Mouse (Mus musculus) adrenal gland, postnatal 14 days (tissue): ENCODE data around the gene Vps53. TPM values are rescaled to one million over a fixed set of nuclear protein-coding genes. Genes with fewer than 3 reads are reported as not detected.
"Not testable (repeated sequence)": the region's sequence is repeated elsewhere in the genome, so short reads cannot be mapped to it uniquely, and the experiment has no call there.

Experiments used
- DNase-seq: peaks from one replicate; pipeline ENCODE4 v3.0.0; 2021; ENCODE audit warnings: mixed read lengths
- long read RNA-seq, 2 experiments: library from polyadenylated mRNA; stranded (forward); transcript quantifications; one replicate each; pipeline ENCODE4 v2.0.0; 2021
- total RNA-seq: library from RNA; stranded (reverse); gene quantifications from 2 replicates; pipeline ENCODE4 v1.2.3, GENCODE M21; 2021

Gene Vps53
- 39.5 and 41.1 TPM in 2 replicates for total RNA-seq
- long read RNA-seq, experiment 1, transcript Vps53-204 (2 exons, 650 nt) = minor isoform, 7 of 30 reads
- long read RNA-seq, experiment 1, transcript Vps53-201 (22 exons, 2,833 nt) = major isoform, 20 of 30 reads
- long read RNA-seq, experiment 1, partial matches to known transcripts = 1 of 30 reads
- long read RNA-seq, experiment 1, other reads (novel, unspliced or antisense) = 2 of 30 reads
- long read RNA-seq, experiment 2, transcript Vps53-201 (22 exons, 2,833 nt) = major isoform, 13 of 26 reads
- long read RNA-seq, experiment 2, partial matches to known transcripts = 3 of 26 reads
- long read RNA-seq, experiment 2, other reads (novel, unspliced or antisense) = 3 of 26 reads

DNA sequence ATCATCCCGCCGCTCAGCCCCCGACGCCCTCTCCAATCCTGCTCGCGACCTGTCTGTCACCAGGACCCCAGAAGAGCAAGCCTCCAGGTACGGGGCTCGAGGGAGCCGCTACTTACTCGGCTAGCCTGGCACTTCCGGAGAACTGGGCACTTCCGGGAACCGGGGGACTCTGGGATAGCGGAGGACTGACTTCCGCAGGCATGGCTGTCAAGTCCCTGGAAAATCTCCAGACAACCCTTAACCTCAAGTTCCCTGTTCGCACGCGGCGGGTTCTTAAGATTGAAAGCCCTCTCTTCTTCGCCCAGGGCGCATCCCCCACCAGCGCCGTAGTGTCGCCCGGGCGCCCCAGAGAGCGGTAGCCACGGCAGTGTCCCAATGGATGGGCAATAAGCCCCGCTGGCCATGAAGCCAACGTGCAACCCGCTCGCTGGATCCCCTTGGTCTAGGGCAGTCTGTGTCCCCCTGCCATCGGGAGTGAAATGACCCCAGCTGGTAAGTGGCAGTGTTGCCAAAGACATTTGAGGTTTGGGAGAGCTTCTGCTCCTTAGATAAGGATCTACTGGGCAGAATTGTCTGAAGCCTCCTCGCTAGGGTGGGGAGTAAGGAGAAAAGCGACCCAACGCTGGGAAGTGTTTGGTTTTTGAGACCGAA lies at the start of gene Vps53, which contains the start of gene Fam57a:
Gene Vps53 (minus strand): TSS at position 153 of the 651 bp plus-strand sequence.
Gene Fam57a (plus strand): TSS at position 177 of the 651 bp plus-strand sequence.
- peak; percentile 95 for DNase-seq

DNA sequence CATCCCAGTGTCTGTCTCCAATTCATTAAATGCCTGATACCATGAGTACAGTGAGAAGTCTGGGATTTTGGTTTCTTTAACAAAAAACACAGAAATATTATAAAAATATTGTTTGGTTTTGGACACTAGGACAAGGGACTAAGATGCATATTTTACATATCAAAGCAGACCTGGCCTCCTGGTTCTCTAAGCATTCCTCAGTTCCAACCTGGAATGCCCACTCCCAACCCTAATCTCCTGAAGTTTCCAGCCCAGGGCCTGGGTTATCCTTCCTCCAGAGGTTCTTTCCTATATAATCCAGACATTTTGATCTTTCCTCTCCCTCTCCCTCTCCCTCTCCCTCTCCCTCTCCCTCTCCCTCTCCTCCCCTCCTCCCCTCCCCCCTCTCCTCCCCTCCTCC lies 45.6 kb upstream of the Vps53 start:
- DNase-seq = no peak

DNA sequence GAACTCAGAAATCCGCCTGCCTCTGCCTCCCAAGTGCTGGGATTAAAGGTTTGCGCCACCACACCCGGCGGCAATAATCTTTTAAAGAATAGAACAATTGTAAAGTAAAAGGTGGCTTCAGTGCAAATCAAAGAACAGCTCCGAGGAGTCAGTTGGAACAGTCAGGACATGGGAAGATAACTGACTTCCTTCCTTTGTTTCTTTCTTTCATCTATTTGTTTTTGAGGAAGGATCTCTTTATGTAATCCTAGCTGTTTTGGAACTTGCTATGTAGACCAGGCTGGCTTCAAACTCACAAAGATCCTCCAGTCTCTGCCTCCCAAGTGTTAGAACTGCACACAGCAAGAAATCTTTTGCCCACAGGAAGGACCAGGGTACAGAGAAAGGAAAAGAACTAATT lies 45.2 kb upstream of the Vps53 start:
- no peak for DNase-seq

DNA sequence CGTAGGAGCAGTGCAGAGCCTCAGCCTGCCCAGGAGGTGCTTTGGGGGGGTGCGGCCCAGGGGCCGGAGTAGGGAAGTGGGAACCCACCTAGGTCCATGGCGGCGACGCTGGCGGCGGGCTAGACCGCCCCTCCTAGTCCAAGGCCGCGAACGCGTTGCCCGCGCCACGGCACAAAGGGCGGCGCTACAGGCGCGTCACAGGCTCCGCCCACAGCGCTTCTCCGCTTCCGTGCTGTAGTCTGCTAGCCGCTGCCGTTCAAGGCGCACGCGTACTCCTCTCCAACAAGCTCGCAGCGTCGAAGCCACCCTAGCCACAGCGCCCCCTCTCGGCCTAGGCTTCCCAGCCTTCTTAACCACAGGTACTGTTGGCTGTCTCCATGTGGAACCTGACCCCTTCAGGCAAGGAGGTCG lies 37.9 kb upstream of the Vps53 start, which contains the start of the genes Dbil5 and Gemin4:
Gene Dbil5 (plus strand): TSS at position 219 of the 411 bp plus-strand sequence.
Gene Gemin4 (minus strand): TSS at position 275 of the 411 bp plus-strand sequence.
- peak; percentile 99 for DNase-seq

DNA sequence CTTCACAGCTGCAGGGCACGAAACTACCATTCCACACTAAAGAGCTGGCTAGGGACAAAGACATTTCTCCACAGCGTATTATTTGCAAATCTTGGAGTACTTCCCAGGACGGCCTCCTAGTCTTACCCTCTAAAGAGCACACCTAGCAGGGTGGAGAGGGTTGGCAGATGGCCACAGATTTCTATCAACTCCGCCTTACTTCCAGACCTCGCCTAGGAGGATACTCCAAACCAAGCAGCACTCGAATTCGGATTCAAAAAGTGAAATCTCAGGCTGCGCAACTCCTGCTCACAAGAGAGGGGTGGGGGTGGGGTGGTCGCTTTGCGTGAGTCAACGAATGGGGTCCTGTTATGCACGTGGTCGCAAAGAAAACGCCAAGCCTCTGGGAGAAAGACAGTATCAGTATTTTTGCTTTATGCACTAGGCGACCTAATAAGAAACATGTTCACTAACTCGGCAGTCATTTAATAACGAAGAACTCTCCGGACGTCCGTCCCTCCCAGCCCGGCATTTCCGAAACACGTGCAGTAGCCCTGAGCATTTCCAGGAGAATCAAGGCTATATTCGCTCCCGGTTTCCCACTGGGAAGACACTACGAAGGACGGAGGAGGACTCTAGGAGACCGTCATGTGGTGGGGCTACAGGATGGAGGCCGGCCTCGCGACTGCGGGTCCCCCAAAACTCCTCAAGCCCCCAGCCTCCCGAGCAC lies 37.4 kb upstream of the Vps53 start:
- DNase-seq = peak; percentile 70

DNA sequence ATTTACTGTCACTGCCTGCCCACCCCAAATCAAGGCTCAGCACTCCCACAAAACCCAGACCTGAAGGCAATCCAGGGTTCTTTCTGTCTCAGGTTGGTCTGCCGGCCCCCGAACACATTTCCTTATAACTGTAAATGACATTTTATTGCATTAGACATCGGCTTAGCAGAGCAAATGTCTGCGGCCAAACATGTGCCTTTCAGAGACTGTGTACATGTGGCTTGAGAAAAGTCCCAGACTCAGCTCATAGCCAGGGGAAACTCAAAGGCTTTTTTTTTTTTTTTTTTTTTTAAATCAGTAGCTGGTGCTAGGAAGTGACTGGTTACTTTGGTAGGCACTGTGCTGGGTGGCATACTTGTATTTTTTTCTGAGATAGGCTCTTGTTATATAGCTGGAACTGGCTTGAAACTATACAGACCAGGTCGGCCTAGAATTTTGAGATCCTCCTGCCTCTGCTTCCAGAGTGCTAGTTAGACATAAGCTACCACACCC lies 36.6 kb upstream of the Vps53 start:
- no peak for DNase-seq

DNA sequence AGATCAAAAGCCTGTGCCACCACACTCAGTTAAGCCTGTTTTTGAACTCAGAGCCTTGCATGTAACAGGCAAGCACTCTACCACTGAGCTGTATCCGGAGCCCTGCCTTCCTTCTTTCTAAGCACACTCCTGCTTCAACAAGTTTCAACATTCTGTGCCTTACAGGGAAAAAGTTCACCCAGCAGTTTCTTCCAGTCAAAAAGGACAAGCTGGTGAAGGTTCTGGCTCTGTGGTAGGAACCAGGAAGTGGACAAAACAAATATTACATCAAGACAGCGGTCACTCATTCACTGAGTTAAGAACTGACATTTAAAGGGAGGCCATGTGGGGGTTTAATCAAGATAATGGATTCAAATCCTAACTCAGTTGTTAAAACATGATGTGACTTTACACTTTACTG lies 35.6 kb upstream of the Vps53 start:
- DNase-seq = no peak

DNA sequence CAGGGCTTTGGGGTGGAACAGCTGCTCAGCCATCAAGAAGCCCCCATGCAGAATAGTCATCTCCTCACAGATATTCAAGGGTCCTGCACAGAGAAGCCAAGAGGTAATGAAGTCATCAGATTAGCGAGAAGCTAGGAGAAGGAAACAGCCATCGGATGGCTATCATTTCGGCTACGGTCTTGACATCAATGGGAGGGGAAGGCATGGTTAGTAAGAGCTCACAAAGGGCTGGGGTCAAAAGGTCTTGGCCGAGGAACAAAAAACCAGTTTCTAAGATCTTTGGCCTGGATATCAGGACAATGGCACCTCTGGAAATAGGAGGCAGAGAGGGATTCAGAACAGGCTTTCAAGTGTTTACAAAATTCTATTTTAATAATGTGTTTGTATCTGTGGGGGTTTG lies 34.4 kb upstream of the Vps53 start:
- no peak for DNase-seq

DNA sequence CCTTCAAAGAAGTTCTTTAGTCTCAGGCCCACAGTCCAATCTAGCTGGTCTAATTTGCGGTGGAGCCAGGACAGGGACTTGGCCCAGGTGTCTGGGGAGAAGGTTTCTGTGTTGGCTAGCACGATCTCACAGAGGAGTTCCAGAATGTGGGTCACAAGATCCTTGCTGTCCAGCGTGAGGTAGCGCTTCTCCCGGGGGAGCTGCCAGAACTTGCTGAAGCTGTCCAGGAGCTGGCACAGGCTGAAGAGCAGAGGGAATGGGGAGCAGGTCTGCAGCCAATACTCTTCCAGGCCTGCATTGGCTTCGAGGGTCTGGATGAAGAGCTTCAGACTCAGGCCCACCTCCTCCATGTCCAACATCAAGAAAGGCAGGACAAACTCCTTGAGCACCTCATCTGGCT lies 32.1 kb upstream of the Vps53 start:
- not testable (repeated sequence) for DNase-seq

DNA sequence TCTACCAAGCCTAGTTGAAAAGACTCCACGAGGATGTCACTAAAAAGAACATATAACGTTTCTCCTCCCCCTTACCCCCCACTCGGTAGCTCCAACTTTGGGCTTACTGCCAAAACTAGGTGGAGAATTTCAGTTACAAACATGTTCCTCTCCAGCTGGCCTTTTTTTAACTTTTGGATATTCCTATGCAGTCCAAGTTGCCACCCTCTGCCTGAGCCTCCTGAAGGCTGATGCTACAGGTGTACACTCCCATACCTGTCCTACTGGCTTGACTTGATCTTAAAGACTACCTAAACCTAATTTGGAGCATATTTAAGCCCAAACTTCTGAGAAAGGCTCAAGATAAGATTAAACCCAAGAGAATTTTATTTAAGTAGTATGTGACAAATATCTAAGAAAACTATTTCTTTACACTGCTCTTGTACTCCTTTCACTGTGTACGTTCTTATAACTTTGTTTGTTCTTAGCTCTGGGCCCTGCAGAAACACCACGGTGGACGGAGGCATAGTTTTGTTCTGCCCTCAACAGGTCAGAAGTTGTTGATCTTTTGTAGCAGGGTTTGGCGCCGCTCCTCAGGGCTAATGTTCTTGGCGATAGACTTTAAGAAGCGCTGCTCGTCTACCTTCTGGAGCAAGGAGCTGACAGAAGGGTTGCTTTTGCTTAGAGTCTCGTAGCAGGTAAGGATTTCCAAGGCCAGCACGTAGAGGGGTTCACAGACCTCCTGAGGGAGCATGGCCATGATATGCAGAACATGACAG lies 31.0 kb upstream of the Vps53 start:
- no peak for DNase-seq

DNA sequence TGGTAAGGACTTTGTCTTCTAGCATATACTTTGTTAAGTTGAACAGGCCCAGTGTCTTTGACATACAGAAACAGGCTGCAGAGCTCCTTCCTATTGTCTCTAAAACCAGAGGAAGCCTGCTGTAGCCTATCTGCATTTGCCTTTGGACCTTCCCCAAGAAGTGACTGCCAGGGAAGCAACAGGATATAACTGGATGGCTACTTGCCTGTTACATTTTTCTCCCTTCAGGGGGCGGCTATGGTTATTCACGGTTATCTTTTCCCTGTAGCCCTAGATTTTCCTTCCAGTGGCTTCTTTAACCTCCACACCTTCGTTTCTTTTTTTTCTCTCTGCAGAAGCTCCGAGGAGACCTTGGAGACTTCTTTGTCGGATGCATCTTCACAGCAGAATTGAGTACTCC lies 27.3 kb upstream of the Vps53 start:
- no peak for DNase-seq

DNA sequence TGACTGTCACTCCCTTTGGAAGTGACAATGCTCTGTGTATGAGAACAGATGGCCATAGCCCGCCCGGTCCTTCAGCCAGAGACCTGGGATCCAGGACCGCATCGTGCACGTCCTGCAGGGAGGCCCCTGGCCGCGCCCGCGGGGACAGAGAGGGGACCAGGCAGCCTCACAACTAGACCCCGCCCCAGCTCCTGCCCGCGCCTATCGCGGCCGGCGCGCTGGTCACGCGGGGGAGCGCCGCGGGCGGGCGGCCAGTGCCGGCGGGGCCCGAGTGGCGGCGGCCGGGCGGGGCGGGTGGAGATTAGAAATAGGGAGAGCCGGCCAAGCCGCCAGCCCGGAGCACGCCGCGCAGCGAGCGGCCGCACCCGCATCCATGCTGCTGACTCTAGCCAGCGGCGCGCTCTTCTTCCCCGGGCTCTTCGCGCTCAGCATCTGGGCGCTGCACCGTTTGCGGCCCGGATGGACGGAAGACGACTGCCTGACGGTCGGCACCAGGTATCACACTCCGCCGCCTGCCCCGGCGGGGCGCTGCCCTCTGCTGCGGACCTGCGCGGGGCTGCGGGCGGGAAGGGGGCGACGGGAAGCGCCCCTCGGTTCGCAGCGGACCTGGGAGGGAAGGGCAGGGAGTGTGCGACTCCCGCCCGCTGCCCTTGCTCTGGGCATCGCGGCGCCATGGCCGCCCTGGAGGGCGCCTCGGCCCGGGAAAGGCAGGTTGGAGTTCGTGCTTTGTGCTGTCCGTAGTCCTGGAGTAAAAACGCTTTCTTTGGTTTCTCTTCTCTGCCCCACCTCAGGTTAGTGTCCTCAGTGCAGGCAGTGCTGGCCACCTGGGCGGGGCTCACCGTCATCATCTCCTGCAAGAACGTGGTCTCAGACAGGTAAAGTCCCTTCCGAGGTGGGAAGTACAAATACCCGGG lies 22.6 kb upstream of the Vps53 start:
- peak; percentile 94 for DNase-seq

DNA sequence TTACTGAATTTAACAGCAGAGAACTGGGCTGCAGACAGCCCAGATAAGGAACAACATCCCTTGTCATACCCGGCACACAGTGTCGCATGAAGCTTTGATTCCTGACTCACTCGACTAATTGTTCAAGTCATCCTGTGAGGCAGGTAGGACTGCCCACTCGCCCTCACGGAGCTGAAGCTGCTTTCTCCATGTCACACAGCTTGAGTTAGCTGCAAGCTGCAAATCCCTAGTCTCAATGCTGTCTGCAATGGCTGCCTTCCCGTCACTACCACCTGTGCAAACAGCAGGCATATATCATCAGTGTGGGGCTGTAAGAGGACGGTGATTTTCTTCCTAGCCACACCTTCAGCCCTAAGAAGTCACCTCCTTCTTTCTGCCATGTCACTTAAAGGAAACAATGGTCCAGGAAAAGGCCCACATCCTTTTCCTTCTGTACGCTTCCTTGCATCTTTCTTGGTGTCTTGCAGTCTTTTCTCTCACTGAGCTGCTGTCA lies 17.6 kb upstream of the Vps53 start:
- no peak for DNase-seq

DNA sequence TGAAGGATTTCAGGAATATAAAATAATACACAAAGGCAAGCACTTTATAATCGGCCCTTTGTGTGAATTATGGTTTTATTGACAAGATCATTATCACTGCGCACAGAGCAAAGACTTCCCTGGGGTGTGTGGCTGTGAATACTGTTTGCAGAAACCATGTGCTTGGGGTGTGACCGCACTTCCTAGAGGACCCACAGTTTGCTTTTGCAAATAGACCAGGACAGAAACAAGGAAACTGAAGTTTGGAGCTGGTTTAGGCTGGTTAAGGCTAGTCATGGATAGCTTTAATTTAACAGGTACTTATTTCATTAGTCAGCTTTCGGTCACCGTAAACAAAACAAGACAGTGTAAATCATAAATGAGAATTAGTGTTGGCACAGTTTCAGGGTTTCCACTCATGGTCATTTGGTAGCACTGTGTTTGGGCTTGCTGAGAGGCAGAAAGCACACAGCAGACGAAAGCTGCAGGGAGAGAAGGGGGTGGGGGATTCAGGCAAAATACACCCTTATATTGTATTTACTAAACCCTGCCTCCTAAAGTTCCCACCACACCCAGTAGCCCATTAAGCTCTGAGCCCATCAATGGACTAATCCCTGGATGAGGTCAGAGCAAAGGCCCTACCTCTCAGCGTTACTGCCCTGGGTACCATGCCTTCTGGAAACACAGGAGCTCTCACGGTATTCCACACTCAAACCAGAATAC lies 17.0 kb upstream of the Vps53 start:
- DNase-seq = no peak

DNA sequence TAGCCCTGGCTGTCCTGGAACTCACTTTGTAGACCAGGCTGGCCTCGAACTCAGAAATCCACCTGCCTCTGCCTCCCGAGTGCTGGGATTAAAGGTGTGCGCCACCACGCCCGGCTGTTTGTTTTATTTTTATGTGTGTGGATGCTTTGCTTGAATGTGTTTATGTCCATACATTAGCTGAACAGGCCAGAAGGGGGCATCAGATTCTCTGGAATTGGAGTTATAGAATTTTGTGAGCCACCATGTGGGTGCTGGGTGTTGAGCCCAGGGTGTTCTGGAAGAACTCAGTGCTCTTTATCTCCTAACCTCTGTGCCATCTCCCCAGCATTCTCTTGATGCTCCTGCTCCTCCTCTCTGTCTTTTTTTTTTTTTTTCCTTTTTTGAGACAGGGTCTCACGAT lies 7.5 kb upstream of the Vps53 start:
- no peak for DNase-seq

DNA sequence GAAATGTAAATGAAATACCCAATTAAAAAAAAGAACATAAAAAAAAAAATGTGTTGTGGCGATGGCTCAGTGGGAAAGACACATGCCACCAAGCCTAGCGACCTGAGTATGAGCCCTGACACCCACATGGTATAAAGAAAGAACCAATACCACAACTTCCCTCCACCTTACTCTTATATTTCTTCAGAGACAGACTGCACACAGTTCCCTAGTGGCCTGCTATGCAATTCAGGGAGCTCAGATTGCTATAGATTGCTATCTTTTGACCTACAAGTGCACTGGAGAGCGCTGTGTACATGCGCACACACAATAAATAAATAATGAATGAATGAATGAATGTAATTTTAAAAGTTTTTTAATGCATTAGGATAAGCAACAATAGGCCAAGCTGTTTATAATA lies 4.3 kb upstream of the Vps53 start:
- no peak for DNase-seq

DNA sequence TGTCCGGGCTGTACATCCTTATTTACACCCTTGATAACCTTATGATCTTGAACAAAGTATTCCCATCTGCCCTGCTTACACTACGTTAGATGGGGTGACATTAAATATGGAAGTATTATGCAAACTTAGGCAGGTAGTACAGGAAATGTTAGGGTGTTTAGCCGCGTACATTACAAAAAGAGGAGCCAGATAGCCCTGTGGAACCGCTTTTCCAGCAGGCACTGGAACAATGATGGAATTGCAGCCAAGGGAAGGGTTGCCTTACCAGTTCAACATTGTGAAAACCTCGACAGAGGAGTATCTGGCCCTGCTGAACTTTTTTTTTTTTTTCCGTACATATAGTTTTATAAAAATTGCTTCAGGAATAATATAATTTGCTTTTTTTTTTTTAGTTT lies 696 bp upstream of the Vps53 start:
- no peak for DNase-seq

DNA sequence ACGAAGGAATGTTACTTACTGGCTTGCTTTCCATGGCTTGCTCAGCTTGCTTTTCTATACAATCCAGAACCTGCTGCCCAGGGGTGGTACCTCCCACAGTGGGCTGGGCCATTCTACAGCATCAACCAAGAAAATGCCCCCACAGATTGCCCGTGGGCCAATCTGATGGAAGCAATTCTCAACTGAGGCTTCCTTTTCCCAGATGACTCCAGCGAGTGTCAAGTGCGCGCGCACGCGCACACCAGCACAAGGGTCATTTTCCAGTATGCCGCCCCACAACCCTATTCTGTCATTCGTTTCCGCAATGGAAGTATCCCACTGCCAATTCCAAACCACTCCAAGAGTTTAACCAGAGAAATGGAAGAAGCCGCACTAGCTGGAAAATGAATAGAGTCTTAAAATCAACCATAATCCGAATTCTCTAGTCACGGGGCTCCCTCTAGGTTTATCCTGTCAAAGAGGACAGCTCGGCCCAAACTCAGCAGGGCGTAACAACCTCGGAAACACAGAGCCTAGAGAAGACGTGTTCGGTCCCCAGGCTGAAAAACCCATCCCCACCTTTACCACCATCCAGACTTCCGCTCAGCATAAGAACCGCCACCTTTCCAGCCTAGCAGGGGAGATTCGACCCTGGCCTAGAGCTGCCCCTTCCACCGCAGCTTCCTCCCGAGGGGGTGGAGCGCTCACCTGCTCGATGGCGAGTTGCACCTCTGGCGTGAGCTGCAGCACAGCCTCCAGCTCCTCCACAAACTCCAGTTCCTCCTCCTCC lies 537 bp downstream of the Vps53 start:
- peak; percentile 69 for DNase-seq

DNA sequence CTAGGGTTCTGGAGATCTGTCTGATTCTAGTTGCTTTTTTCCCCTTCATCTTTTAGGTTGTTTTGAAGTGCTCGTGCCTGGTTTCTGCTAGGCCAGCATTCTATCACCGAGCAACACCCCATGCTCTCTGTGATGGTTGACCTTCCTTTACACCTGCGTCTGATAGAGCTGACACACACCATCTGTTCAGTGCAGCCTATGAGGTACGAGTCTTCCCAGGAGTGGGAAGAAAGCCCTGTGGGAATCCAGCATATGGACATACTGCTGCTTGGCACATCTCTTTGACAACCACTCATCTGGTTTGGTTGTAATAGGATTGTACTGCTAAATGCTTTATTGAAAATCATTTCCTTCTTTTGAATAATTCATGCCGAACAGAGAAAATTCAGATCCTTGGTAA lies 9.2 kb downstream of the Vps53 start:
- no peak for DNase-seq
